Mouse (Mus musculus): ENCODE measurements at regions not wholly inside any gene's neighbourhood (a gene's known extent, or its start where the extent isn't known, plus 50 kb on each side); places are given as distances from the start of the nearest gene placed in this dataset.

- no peaks in the 10 kb centered on the region for H3K36me3 ChIP-seq (ENCODE audit: control insufficient read depth)
- no peaks in the 10 kb centered on the region for H3K9me3 ChIP-seq (ENCODE audit: control insufficient read depth, low read length)
- TF ChIP-seq GATA1 (IDR thresholded peaks at IDR 0.05; ENCODE audit: low read length) (no peak), TAL1 (IDR thresholded peaks at IDR 0.05; ENCODE audit: low read length) (no peak)
- no peaks in the 10 kb centered on the region for H3K27me3 ChIP-seq (ENCODE audit: control insufficient read depth)
- no peaks in the 10 kb centered on the region for H3K4me1 ChIP-seq (ENCODE audit: control insufficient read depth)
- no peak overlapping the region for H3K4me3 ChIP-seq (replicated peaks)
Measured at GRCm38 (mm10) chr8:89138416-89139125, 94.6 kb upstream of the Sall1 start.

- Histone ChIP-seq H3K9me3 (ENCODE audit: control insufficient read depth, low read length) (peaks cover 3% of the 10 kb centered on the region), H3K27me3 (ENCODE audit: control insufficient read depth) (no peaks in the 10 kb centered on the region), H3K4me1 (ENCODE audit: control insufficient read depth) (no peaks in the 10 kb centered on the region), H3K4me3 (replicated peaks) (no peak overlapping the region), H3K36me3 (ENCODE audit: control insufficient read depth) (no peaks in the 10 kb centered on the region)
- TF ChIP-seq GATA1 (IDR thresholded peaks at IDR 0.05; ENCODE audit: low read length) (no peak), TAL1 (IDR thresholded peaks at IDR 0.05; ENCODE audit: low read length) (no peak)
Measured at GRCm38 (mm10) chr8:89134581-89135484, 90.9 kb upstream of the Sall1 start.

- no peaks in the 10 kb centered on the region for H3K4me1 ChIP-seq (ENCODE audit: control insufficient read depth)
- H3K27me3 ChIP-seq (ENCODE audit: control insufficient read depth) = no peaks in the 10 kb centered on the region
- peaks cover 3% of the 10 kb centered on the region for H3K9me3 ChIP-seq (ENCODE audit: control insufficient read depth, low read length)
- TF ChIP-seq GATA1 (IDR thresholded peaks at IDR 0.05; ENCODE audit: low read length) = no peak
- no peak for TF ChIP-seq TAL1 (IDR thresholded peaks at IDR 0.05; ENCODE audit: low read length)
- no peak overlapping the region for H3K4me3 ChIP-seq (replicated peaks)
- H3K36me3 ChIP-seq (ENCODE audit: control insufficient read depth) = no peaks in the 10 kb centered on the region
Measured at GRCm38 (mm10) chr8:89134058-89134457, 90.1 kb upstream of the Sall1 start.

GRCm38 (mm10) chr8:89121051-89121450, 77.1 kb upstream of the Sall1 start:
- H3K36me3 ChIP-seq (ENCODE audit: control insufficient read depth) = no peaks in the 10 kb centered on the region
- TF ChIP-seq GATA1 (IDR thresholded peaks at IDR 0.05; ENCODE audit: low read length) (no peak), TAL1 (IDR thresholded peaks at IDR 0.05; ENCODE audit: low read length) (no peak)
- no peaks in the 10 kb centered on the region for H3K4me1 ChIP-seq (ENCODE audit: control insufficient read depth)
- H3K27me3 ChIP-seq (ENCODE audit: control insufficient read depth) = no peaks in the 10 kb centered on the region
- H3K4me3 ChIP-seq (replicated peaks) = no peak overlapping the region
- H3K9me3 ChIP-seq (ENCODE audit: control insufficient read depth, low read length) = peaks cover 2% of the 10 kb centered on the region; the same call in 1 of the 2 replicates

GRCm38 (mm10) chr8:89107895-89108660, 64.1 kb upstream of the Sall1 start:
- no peaks in the 10 kb centered on the region for H3K36me3 ChIP-seq (ENCODE audit: control insufficient read depth)
- H3K4me3 ChIP-seq (replicated peaks) = no peak overlapping the region
- H3K4me1 ChIP-seq (ENCODE audit: control insufficient read depth) = no peaks in the 10 kb centered on the region
- TF ChIP-seq GATA1 (IDR thresholded peaks at IDR 0.05; ENCODE audit: low read length) (no peak), TAL1 (IDR thresholded peaks at IDR 0.05; ENCODE audit: low read length) (no peak)
- H3K9me3 ChIP-seq (ENCODE audit: control insufficient read depth, low read length) = peaks cover 7% of the 10 kb centered on the region; the same call in 1 of the 2 replicates
- H3K27me3 ChIP-seq (ENCODE audit: control insufficient read depth) = no peaks in the 10 kb centered on the region

DNA sequence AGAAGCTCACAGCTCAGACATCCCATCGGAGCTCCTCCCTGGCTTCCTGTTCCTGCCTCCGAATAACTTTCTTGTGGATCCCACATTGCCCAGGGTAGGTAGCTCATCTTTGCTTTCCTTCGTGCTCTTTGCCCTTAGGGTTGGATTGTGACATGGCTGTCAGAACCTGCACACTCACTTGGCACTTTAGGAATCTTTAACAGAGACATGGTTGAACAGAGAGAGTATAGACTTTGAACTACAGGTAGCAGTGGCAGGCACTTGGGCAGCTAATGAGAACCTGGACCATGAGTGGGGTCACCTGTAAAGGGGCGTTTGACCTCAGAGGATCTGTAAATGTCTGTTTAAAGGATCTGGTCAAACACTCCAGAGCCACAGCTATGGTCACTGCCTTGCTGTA, 62.4 kb upstream of the Sall1 start:
- Histone ChIP-seq H3K27me3 (ENCODE audit: control insufficient read depth) (no peaks in the 10 kb centered on the region), H3K4me1 (ENCODE audit: control insufficient read depth) (no peaks in the 10 kb centered on the region), H3K4me3 (replicated peaks) (no peak overlapping the region), H3K36me3 (ENCODE audit: control insufficient read depth) (no peaks in the 10 kb centered on the region), H3K9me3 (ENCODE audit: control insufficient read depth, low read length) (peaks cover 7% of the 10 kb centered on the region; the same call in 1 of the 2 replicates)
- TF ChIP-seq GATA1 (IDR thresholded peaks at IDR 0.05; ENCODE audit: low read length) (no peak), TAL1 (IDR thresholded peaks at IDR 0.05; ENCODE audit: low read length) (no peak)

DNA sequence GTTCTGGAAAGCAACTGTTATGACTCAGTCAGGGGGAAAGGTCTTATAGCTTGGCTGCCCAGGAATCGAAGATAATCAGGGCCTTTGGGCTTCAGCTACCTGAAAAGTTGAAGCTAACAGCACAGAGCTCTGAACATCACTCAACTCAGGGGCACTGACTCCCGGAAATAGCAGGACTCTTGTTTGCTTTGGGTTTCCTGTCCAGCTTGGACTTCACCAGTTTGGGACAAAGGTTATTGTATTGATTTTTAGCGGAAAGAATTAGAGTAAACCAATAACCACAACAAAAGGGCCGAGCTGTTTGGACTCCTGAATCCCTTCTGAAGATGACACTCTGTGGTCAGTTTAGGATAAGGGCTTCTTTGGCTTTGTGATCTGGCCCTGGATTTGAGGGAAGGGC, 53.4 kb upstream of the Sall1 start:
- TF ChIP-seq GATA1 (IDR thresholded peaks at IDR 0.05; ENCODE audit: low read length) (no peak), TAL1 (IDR thresholded peaks at IDR 0.05; ENCODE audit: low read length) (no peak)
- Histone ChIP-seq H3K4me3 (replicated peaks) (no peak overlapping the region), H3K9me3 (ENCODE audit: control insufficient read depth, low read length) (peaks cover 5% of the 10 kb centered on the region; the same call in 1 of the 2 replicates), H3K36me3 (ENCODE audit: control insufficient read depth) (no peaks in the 10 kb centered on the region), H3K27me3 (ENCODE audit: control insufficient read depth) (no peaks in the 10 kb centered on the region), H3K4me1 (ENCODE audit: control insufficient read depth) (no peaks in the 10 kb centered on the region)

Data from erythroblast, embryonic 14.5 days (primary cell).